Mouse (Mus musculus): Measurements from ENCODE around the gene Acsm5. TPM values are rescaled to one million over a fixed set of nuclear protein-coding genes. Genes with fewer than 3 reads are reported as not detected.

Acsm5 gene
- under 1 TPM; 0.22 to 0.91 TPM for total RNA-seq (2021)
- long read RNA-seq, experiment 1 = 0 reads
- long read RNA-seq, experiment 2 = 0 reads

GRCm38 (mm10) chr7:119519163-119519562 is at the start of gene Acsm5:
Acsm5 (plus strand) TSS chr7:119519463.
- DNase-seq (ENCODE audit: low spot score in 2 of 2) = no peak

DNA sequence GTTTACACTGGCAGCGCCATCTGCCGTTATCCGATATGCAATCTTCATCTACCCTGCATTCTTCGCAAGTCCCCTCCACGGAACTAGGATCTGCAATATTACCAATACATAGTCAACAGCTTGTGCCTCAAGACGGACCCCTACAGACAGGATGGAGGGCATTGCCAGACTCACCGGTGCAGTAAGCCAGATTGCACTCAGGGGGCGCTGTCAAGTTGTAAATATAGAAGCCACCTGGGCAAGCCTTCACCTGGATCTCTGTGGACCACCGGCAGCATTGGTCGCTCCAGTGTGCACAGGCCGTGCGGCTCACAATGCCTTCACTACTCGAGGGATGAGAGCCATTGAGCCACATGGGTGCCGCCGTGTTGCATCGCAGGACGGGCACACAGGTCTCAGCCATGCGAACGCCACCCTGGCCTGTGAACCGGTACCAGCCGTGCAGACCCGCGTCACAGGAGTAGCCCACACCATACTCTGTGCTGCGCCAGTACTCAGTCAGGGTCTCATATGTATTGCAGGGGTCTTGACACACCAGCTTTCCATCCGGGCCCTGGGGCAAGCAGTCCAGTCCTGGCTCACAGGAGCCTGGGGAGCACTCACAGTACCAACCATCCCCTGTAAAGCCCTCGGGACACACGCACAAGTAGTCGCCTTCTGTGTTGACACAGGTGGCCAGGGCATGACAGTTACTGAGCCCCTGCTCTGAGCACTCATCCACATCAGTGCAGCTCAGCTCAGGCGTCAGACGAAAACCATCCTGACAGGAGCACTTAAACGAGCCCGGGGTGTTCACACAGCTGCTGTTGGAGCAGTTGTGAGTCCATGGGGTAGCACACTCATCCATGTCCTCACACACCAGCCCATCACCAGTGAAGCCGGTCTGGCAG is 42.5 kb upstream of the Acsm5 start:
- peak in 1 of 2 experiments; percentile 7 for DNase-seq (ENCODE audit: low spot score in 2 of 2)

DNA sequence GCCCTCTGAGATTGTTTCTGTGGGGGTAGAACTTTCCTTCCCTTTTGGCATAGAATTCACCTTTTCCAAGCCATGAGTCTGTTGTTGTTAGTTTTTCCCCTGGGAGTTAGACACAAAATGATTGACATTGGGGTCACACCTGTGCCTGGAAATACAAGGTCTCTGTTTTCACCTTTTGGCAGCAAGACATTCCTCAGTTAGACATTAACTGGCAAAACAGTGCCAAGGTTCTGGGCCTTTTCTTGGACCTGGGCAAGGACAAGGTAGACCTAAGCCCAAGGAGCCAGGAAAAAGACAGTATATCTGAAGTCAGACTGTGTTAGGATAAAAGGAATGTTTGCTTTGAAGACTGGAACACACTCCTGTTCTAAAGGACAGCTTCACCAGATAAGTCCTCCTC is 40.0 kb upstream of the Acsm5 start, which contains the start of gene Umod:
Gene Umod, minus strand, starts transcription at position 27 of the 400 bp plus-strand sequence.
- no peak for DNase-seq (ENCODE audit: low spot score in 2 of 2)

- DNase-seq (ENCODE audit: low spot score in 2 of 2) = no peak
These were observed 35.1 kb upstream of the Acsm5 start for GRCm38 (mm10) chr7:119484154-119484553.

DNA sequence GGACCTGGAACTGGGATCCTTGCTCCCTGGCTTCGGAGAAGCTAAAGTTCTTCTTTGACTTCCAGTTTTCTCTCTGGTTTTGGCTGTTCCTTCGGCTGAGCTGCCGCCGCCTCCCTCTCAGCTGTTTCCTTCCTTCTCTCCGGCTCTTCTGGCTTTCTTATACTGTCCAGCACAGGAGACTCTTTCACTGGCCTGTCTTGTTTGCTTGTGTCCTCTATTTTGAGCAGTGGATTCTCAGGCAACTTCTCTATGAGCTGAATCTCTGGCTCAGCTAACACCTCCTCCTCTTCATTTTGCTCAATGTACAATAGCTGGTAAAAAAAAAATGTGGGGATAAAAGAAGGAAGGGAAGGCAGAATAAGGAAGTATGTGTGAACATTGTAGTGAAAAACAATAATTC is 32.6 kb upstream of the Acsm5 start:
- DNase-seq (ENCODE audit: low spot score in 2 of 2) = no peak

GRCm38 (mm10) chr7:119490041-119490780 is 29.1 kb upstream of the Acsm5 start:
- DNase-seq (ENCODE audit: low spot score in 2 of 2) = no peak

DNA sequence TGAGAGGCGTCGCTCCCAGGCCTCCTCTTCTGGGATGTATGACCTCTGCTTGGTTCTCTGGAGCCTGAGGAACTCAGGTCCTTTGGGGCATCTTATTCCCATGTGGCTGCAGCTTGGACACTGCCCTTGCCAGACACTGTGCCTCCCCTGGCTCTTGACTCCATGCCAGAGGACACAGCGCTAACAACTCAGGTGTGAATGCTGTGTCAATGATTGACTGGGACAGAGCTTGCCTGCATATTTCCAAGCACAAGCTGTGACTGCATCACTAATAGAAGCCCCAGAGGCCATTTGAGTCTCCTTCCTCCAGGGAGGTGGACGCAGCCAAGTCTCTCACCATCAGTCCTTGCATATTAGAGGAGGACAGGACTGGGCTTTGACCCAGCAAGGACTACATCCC is 8.1 kb upstream of the Acsm5 start:
- no peak for DNase-seq (ENCODE audit: low spot score in 2 of 2)

DNA sequence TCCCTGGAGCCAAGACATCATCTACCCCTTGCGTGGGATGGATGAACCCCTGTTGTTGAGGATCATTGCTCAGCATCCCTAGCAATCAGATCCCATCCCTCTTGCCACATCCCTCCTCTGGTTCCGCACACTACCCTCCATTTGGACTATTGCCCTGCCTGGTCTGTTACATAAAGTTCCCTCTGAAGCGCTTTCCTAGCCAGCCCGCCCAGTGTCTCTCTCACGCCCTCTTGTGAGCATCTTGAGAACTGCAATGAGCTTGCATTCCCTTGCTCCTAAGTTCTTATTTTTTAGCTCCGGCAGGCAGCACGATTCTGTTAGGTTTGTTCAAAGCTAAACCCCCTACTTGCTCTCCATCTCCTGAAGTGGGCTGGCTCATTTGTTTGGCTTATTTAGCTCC is 6.2 kb upstream of the Acsm5 start:
- DNase-seq (ENCODE audit: low spot score in 2 of 2) = no peak

DNA sequence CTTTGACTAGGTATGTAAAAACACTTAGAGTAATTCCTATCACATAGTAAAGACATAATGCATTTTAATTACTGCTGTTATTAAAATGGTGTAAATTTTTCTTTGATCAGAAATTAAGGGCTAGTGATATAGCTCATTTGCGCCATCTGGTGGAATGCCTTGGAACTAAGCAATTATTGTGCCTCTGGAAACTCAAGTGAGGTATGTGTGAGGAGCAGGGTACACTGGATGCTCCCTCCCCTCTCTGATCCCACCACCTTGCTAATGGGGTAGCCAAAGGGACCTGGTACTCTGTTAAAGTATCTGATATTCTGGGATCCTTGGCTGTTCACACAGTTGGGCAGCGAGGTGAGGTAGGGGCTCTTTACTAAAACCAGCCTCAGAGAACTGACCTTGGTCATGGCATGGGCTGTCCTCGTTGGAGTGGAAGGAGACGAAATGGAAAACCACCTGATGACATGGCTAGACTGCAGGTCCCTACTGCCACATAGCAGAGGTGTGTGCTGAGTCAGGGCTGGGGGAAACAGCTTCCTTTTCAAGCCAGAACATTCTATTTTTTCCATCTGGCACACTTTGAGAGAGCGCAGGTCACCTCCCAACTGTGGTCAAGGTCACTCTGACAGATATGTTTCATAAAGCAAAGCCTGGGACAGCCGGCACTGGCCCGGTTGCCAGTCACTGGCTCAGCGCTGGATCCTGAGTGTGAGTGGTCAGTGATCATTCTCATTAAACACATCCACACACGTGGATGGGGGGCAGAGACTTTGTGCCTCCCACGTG is 3.6 kb upstream of the Acsm5 start:
- DNase-seq (ENCODE audit: low spot score in 2 of 2) = no peak

GRCm38 (mm10) chr7:119516272-119516558 is 3.0 kb upstream of the Acsm5 start:
- no peak for DNase-seq (ENCODE audit: low spot score in 2 of 2)

DNA sequence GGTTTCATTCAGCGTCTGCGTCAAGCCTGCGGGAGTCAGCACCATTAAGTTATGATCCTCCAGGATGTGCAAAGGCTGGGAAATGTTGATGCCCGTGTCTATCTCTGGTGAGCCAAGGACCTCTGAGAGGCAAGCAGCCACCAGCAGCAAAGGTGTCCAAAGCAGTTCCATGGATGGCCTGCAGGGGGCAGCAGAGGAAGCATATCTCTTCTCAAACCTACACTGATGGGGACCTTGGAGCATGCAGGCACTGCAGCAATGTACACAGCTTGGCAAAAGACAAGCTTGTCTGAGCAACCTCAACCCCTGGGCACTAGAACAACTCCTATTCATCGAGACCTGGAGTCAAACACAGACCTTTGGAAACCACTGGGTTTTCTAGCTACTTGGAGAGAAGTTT is 391 bp downstream of the Acsm5 start:
- DNase-seq (ENCODE audit: low spot score in 2 of 2) = peak in 1 of 2 experiments; percentile 29

DNA sequence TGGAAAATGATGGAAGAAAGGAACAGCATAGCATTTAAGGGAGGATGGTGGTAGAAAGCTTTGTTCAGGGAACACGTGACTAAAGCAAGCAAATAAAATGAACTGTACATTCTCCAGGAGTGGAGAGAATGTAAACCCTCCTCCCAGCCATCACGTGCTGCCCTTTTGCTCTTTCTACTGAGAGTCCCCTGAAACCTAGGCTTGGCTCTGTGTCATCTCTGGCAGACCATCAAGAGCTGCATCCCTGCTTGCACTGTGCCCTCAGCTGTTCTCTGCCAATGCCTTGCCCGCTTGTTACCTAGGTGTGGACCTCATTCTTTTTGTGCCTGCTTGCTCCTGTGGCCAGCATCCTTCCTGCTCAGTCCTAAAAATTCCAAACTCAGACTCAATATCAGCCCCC is 2.6 kb downstream of the Acsm5 start:
- no peak for DNase-seq (ENCODE audit: low spot score in 2 of 2)

DNA sequence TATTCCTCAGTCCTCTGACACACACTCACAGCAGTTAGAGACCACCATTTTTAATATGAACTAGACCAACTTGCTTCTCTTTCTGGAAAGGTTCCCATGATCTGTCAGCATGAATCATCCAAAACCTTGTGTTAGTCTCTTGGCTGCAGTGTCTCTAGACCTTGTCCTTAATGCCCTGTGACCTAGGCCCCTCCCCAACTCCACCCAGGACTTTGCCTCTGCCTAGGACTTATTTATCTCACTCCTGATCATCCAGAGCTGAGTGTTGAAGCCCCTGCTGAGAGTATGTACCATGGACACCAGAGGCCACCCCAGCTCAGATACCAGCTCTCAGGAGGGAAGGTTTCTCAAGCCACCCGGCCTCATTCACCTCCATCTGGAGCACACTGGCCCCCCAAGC is 3.1 kb downstream of the Acsm5 start:
- no peak for DNase-seq (ENCODE audit: low spot score in 2 of 2)

DNA sequence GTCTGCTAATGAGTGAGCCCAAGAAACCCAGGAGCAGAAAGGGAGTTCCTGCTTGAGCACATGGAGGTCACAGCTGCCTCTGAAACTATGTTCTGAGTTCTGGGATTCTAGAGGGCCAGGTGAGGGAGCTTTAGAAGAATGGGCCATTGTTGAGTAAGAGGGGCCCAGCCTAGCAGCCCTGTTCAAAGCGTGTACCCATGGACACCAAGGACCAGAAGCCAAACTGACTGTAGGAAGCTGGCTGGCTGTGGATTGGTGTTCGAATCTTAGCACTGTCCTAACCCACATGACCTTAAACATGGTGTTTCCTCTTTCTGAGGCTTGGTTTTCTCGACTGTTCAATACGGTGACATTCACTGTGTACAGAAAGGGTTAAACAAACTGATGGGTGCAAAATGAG is 4.1 kb downstream of the Acsm5 start, which contains the start of gene Pdilt:
Gene Pdilt, minus strand, starts transcription at position 101 of the 400 bp plus-strand sequence.
- DNase-seq (ENCODE audit: low spot score in 2 of 2) = no peak

GRCm38 (mm10) chr7:119525881-119526281 is 6.6 kb downstream of the Acsm5 start:
- no peak for DNase-seq (ENCODE audit: low spot score in 2 of 2)

DNA sequence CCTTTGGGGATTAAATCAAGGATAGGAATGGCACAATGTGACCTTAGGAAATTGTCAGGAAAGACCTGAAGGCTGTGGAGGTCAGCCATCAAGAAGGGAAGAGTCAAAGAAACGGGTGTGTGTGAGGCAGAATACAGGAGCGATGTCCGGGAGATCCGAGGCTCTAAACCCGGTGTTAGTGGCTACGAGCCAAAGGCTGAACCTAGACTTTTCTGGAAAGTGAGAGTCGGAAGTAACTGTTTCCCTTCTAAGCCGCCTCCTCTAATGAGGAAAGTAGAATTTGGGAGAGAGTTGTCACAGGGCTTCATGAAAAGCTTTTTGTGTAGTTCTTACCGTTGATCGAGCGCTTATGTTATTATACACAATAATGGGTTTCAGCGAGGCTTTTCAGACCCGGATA is 7.2 kb downstream of the Acsm5 start:
- DNase-seq (ENCODE audit: low spot score in 2 of 2) = no peak

- DNase-seq (ENCODE audit: low spot score in 2 of 2) = no peak
These were observed 7.9 kb downstream of the Acsm5 start for GRCm38 (mm10) chr7:119527135-119527534.

- DNase-seq (ENCODE audit: low spot score in 2 of 2) = no peak
These were observed 8.3 kb downstream of the Acsm5 start for GRCm38 (mm10) chr7:119527548-119527947.

GRCm38 (mm10) chr7:119528617-119529016 is 9.4 kb downstream of the Acsm5 start:
- no peak for DNase-seq (ENCODE audit: low spot score in 2 of 2)

DNA sequence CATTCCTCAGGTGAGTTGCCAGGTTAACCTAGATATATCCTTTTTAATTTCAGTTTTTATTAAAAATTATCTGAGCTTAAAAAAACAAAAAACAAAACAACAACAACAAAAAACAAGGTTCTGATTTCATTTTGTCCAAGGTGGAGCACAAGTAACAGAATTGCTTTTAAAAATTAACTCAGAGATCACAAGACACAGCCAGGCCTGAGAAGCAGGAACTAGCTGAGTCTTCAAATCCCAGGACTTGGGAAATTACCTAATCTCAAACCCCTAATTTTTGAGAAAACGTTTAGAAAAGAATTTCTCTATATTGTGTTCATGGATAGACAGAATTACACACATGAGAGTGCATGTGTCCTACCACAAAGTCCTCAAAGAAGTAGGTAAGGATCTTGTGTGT is 13.7 kb downstream of the Acsm5 start:
- no peak for DNase-seq (ENCODE audit: low spot score in 2 of 2)

DNA sequence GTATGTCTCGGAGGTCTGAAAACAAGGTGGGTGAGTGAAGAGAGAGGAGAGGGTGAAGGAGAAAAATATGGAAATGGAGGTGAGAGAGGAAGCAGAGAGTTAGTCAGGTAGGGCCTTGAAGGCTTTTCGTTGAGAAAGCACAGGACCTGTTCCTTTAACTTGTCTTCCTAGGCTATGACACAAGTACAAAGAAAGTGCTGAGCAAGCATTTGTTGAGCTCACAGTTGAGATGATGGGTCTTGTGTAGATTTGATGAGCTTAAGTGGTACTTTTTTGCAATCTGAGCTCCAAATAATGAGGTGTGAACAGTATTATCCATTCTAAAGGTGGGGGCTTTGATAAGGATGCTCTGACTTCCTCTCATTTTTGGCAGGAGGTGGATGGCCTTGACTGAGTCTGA is 15.1 kb downstream of the Acsm5 start:
- no peak for DNase-seq (ENCODE audit: low spot score in 2 of 2)

DNA sequence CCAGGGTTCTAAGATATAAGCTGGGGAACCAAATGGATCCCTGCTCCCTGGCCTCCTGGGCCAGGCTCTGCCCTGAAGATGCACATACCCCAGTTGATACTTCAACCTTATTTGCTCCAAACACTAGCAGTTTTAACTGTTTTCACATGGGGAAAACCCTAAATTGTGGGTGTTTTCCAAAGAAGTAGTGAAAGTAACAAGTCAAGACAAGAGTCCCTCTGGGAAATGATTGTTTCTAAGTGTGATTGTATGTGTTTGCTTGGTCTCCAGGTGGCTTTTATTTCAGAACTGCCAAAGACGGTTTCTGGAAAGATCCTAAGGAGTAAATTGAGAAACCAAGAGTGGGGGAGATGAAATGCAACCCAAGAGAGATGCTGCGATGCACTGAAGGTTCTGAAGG is 23.2 kb downstream of the Acsm5 start:
- DNase-seq (ENCODE audit: low spot score in 2 of 2) = no peak

All from gastrocnemius, postnatal 4 days (tissue).